Mouse (Mus musculus) embryonic facial prominence, embryonic 15.5 days (tissue): ENCODE results near the gene Styk1. TPM values are rescaled to one million over a fixed set of nuclear protein-coding genes. Genes with fewer than 3 reads are reported as not detected.

ENCODE experiments used
- ATAC-seq: fragments of 200-750 bp; cut with Nextera tagmentation; 2 replicates; pipeline ENCODE4 v1.8.0; 2017; ENCODE audit warnings: low read depth, moderate TSS enrichment; ENCODE audit not compliant: insufficient number of reproducible peaks, low FRiP score, low TSS enrichment
- H3K27ac ChIP-seq: fragments of 300-500 bp; sonication (generic); replicated peaks from 2 replicates; pipeline ENCODE4 v1.5.1; 2015; ENCODE audit warnings: mild to moderate bottlenecking, inconsistent platforms
- H3K27me3 ChIP-seq: fragments of 300-500 bp; sonication (generic); 2 replicates; pipeline ENCODE4 v1.6.1; 2015; ENCODE audit warnings: inconsistent platforms
- H3K36me3 ChIP-seq: fragments of 300-500 bp; sonication (generic); 2 replicates; pipeline ENCODE4 v1.6.1; 2015; ENCODE audit warnings: mild to moderate bottlenecking, inconsistent platforms
- H3K4me1 ChIP-seq: fragments of 300-500 bp; sonication (generic); 2 replicates; pipeline ENCODE4 v1.6.1; 2015; ENCODE audit warnings: inconsistent platforms
- H3K4me2 ChIP-seq: fragments of 300-500 bp; sonication (generic); replicated peaks from 2 replicates; pipeline ENCODE4 v1.6.1; 2015; ENCODE audit warnings: mild to moderate bottlenecking, inconsistent platforms
- H3K4me3 ChIP-seq: fragments of 300-500 bp; sonication (generic); replicated peaks from 2 replicates; pipeline ENCODE4 v1.5.1; 2015; ENCODE audit warnings: mild to moderate bottlenecking, inconsistent platforms
- H3K9ac ChIP-seq: fragments of 300-500 bp; sonication (generic); 2 replicates; pipeline ENCODE4 v1.6.1; 2015; ENCODE audit warnings: inconsistent platforms
- H3K9me3 ChIP-seq: fragments of 300-500 bp; sonication (generic); replicated peaks from 2 replicates; pipeline ENCODE4 v1.6.1; 2016; ENCODE audit warnings: inconsistent platforms
- WGBS: fragments of 180-500 bp; shearing (Covaris S2); methylation state at CpG from one replicate; pipeline ENCODE4 v1.1.7; 2015; 5-methylcytosine and 5-hydroxymethylcytosine counted together
- polyA plus RNA-seq: library from polyadenylated mRNA; unstranded; fragments of >200 nt; fragmentation: Nextera tagmentation; extraction: Ambion mirVana; gene quantifications from 2 replicates; pipeline ENCODE4 v1.2.1, GENCODE M21; 2015

The Styk1 gene
- polyA plus RNA-seq: 0.64 and 0.73 TPM in 2 replicates

DNA sequence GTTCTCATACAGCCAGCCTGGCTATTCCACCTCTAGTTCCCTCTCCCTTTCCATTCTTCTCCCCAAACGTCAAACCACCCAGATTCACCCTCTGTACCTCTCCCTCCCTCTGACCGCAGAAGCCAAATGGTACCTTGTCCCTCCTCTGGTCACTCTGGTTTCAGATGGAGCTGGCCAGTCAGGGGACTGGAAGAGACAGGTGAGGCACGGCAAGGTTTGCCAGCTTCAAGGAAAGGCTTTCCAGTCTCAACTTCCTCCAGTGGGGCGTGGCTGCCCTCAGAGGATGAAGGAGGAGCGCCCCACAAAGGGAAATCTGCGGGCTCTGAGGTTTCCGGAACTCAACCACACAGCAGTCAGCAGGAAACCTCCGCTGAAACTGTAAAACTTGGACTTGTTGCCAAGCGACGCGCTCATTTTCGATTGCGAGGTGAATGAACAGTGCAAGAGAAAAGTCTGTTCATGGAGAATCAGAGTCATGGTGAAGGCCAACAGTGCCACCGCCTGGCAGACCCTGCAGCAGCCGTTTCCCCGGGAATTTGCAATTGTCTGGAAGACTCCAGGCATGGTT is at the start of gene Styk1:
TSS of gene Styk1 (minus strand) at position 246 of the 568 bp plus-strand sequence.
- WGBS: under 1% methylated on average over 16 of the region's 16 CpGs
- no peak within 1 kb of the TSS for H3K27ac ChIP-seq
- no peak within 1 kb of the TSS for H3K9ac ChIP-seq

DNA sequence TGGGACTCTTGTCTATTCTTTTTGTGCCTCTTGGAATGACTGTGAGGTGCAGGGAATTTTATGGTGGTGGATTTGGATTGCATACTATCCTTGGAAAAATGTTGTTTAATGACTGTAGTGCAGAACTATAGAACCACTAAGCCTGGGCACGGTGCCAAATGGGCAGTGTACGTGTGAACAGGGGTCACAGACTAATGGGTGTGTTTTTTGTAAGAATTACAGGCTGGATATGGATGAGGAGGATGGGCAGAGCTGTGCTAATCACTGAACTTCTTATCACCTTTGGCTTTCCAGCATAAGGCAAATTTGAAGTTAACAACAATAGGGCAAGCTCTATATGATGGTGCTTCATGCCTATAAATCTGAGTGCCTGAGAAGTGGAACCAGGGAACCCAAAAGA is 49.6 kb upstream of the Styk1 start:
- no peak for ATAC-seq
- Histone ChIP-seq H3K27ac (0 out of 2 replicates have a peak overlapping the region, but pooled peaks have one; percentile 2), H3K9ac (no peak overlapping the region), H3K9me3 (no peaks in the 10 kb centered on the region), H3K4me1 (no peaks in the 10 kb centered on the region), H3K4me2 (no peak overlapping the region), H3K4me3 (no peak overlapping the region), H3K27me3 (no peaks in the 10 kb centered on the region), H3K36me3 (no peaks in the 10 kb centered on the region)
- 60% methylated on average over 2 of the region's 2 CpGs for WGBS

More for the DNA sequence above, at the start of gene Styk1:
- Histone ChIP-seq H3K4me3 (peak within 1 kb of the TSS; percentile 30), H3K9me3 (no peaks in the 10 kb centered on the region), H3K4me1 (no peaks in the 10 kb centered on the region), H3K36me3 (no peaks in the 10 kb centered on the region), H3K27me3 (no peaks in the 10 kb centered on the region), H3K4me2 (peak within 1 kb of the TSS; percentile 48)
- ATAC-seq: peak; percentile 73

DNA sequence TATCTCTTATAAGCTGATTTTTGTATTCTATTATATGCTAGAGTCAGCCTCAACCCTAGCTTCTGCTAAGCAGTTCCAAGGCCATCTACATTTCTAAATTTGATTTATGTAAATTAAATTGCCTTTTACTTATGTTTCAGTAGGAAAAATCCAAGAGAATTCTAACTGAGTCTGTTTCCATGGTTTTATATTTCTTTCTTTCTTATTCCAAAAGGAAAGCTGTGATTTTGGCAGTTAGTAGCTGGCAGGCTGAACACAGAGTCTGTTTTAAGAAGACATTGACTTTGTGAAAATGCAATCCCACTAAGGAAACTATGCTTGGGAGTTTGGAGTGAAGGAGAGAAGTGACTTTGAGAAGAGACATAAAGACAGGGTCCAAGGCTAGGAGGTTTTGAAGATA is 49.2 kb upstream of the Styk1 start:
- no peaks in the 10 kb centered on the region for H3K4me1 ChIP-seq
- H3K4me3 ChIP-seq: no peak overlapping the region
- no peak for ATAC-seq
- no peaks in the 10 kb centered on the region for H3K36me3 ChIP-seq
- H3K9me3 ChIP-seq: no peaks in the 10 kb centered on the region
- no peaks in the 10 kb centered on the region for H3K27me3 ChIP-seq
- no peak overlapping the region for H3K4me2 ChIP-seq
- no peak overlapping the region for H3K9ac ChIP-seq
- H3K27ac ChIP-seq: 0 out of 2 replicates have a peak overlapping the region, but pooled peaks have one; percentile 2

DNA sequence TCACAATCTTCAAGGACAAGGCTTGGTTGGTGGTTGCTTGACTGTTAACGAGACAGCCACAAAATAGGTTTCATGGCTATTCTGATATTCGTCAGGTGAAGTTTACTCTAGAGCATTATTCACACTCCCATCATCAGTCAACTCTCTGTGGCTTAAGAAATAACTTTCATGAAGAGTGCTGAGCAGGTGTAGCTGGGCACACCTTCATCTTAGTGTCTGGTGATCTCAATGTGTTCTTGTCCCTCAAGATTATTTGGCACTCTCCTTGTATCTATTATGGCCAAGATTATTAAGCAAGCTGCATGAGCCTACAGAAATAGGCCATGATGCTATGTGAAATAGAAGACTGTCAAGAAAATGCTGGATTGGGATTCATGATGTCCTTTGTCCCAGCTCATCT is 47.9 kb upstream of the Styk1 start:
- no peak overlapping the region for H3K4me2 ChIP-seq
- H3K27me3 ChIP-seq: no peaks in the 10 kb centered on the region
- no peaks in the 10 kb centered on the region for H3K36me3 ChIP-seq
- H3K9ac ChIP-seq: no peak overlapping the region
- no peaks in the 10 kb centered on the region for H3K4me1 ChIP-seq
- H3K27ac ChIP-seq: no peak overlapping the region
- ATAC-seq: no peak
- no peak overlapping the region for H3K4me3 ChIP-seq
- WGBS: 85% methylated on average over 2 of the region's 2 CpGs
- H3K9me3 ChIP-seq: no peaks in the 10 kb centered on the region

DNA sequence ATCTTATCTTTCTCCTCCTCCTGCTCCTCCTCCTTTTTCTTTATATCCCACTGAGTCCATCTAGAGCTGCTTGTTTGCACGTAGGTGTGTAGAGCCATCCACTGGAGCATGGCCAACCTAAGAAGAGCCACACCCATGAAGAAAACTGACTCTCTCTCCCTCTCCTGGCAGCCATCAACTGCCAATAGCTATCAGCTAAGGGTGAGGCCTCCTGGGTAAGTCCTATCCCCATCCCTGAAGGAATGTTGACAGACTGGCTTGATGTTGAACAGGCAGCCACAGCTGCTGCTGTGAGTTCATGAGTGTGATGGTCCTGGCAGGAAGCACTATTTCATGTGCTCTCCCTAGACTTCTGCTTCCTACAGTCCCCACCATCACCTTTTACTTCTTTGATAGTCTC is 43.3 kb upstream of the Styk1 start:
- H3K4me2 ChIP-seq: no peak overlapping the region
- H3K36me3 ChIP-seq: no peaks in the 10 kb centered on the region
- H3K9ac ChIP-seq: no peak overlapping the region
- no peak overlapping the region for H3K4me3 ChIP-seq
- H3K27ac ChIP-seq: no peak overlapping the region
- no peaks in the 10 kb centered on the region for H3K9me3 ChIP-seq
- H3K27me3 ChIP-seq: no peaks in the 10 kb centered on the region
- WGBS: 54% methylated on average over 1 of the region's 1 CpGs
- no peaks in the 10 kb centered on the region for H3K4me1 ChIP-seq
- ATAC-seq: no peak

DNA sequence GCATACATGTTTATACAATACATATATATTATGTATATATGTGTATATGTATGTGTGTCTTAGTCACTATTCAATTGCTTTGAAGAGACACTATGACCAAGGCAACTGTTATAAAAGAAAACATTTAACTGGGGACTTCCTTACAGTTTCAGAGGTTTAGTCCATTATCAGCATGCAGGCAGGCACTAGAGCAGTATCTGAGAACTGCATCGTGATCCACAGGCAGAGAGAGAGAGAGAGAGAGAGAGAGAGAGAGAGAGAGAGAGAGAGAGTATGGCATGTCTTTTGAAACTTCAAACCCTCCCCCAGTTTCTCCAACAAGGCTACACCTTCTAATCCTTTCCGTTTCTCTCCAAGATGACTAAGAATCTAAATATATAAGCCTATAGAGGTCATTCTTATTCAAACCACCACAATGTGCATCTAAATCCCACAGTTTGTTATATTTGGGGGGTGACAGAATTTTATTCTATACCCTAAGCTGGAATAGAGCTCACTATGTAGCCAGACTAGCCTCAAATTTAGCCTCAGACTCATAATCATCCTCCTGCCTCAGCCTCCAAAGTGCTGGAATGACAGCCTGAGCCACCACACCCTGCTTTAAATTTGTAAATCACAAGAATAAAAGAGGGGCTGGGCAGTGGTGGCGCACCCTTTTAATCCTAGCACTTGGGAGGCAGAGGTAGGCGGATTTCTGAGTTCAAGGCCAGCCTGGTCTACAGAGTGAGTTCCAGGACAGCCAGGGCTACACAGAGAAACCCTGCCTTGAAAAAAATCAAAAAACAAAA is 40.7 kb upstream of the Styk1 start:
- no peaks in the 10 kb centered on the region for H3K4me1 ChIP-seq
- 77% methylated on average over 4 of the region's 4 CpGs for WGBS
- ATAC-seq: no peak

DNA sequence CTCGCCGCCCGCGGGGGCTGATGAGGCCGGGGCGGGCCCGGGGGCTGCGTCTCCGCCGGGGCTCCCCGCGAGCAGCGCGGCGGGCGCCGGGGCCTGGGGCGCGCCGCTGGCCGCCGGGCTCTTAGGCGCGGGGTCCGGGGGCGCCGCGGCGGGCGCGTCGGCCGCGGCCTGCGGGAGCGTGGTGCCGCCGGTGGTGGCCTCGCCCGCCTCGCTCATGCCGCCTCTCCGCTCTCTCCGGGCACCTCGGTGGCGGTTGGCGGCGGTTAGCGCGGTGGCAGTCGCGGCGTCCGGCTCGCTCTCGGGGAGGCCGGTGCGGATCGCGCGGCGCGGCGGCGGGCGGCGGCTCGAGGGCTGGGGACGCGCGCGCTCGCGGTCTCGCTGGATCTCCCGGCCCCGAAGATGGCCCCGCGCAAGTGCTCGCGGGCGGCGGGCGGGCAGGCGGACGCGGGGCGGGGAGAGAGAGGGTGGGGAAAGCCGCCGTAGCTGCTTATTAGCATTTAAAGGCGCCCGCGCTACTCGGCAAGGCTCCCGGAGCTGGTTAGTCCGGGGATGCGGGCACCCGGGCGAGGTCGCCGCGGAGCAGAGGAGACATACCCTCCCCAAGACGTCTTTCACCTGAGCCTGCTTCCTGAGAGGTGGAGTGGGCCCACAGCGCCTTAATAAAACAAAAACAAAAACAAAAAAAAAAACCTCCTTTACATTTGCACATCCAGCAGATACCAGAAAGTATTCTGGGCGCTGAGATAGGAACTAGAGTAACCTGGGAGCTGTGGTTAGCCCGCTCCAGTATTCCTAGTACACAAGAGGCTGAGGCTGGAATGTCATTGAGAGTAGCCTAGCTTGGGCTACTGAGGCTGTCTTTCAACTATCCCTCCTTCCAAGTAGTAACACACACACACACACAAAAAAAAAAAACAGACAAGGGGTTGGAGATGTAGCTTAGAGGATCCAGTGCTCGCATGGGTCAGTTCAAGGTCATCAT is 34.9 kb upstream of the Styk1 start, which contains the start of gene Ybx3:
TSS of gene Ybx3 (minus strand) at position 437 of the 982 bp plus-strand sequence.
- peak within 1 kb of the TSS; percentile 76 for H3K4me3 ChIP-seq
- WGBS: under 1% methylated on average over 52 of the region's 107 CpGs
- H3K36me3 ChIP-seq: no peaks in the 10 kb centered on the region
- peak within 1 kb of the TSS; percentile 85 for H3K9ac ChIP-seq
- peaks cover 26% of the 10 kb centered on the region for H3K4me1 ChIP-seq
- peak within 1 kb of the TSS; percentile 77 for H3K4me2 ChIP-seq
- no peaks in the 10 kb centered on the region for H3K27me3 ChIP-seq
- H3K9me3 ChIP-seq: no peaks in the 10 kb centered on the region
- ATAC-seq: peak; percentile 89
- peak within 1 kb of the TSS; percentile 93 for H3K27ac ChIP-seq

More for the DNA sequence above, 40.7 kb upstream of the Styk1 start:
- Histone ChIP-seq H3K27ac (no peak overlapping the region), H3K4me3 (no peak overlapping the region), H3K36me3 (no peaks in the 10 kb centered on the region), H3K4me2 (no peak overlapping the region), H3K9ac (no peak overlapping the region), H3K27me3 (no peaks in the 10 kb centered on the region), H3K9me3 (no peaks in the 10 kb centered on the region)

DNA sequence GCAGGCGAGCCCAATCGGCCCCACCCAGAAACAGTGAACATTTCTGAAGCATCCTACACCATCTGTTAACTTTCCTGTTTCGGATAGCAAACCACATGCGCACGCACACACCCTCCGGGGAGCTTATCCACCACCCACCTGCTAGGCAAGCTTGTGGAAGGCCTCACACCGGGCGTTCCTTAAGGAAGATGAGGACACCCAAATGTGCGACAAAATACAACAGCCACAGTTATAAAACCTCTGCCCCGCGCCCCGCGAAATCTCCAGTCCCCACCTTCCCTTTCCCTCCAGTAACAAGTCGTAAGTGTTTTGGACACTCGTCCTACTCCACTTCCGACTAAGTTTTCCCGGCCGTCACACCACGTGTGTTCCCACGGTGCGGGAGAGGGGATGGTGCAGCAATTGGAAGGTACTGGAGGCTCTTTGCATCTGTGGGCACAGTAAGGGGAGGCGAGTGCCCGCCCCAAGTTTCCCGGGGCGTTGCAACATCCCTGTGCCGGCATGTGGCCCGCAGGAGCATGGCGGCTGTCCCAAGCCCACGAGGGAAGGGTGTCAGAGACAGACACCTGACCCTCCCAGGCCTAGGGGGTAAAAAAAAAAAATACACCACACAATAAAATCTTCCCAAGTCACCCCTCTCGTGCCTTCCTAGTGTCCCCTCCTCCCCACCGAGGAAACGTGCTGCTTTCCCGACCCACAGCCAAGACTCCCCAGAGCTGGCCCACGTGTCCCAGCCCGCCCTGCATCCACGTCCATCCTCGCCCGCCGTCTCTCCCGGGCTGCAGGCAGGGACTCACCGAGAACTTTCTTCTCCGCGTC is 34.0 kb upstream of the Styk1 start:
- Histone ChIP-seq H3K9ac (peak overlapping the region; percentile 85), H3K27me3 (no peaks in the 10 kb centered on the region), H3K4me2 (peak overlapping the region; percentile 77), H3K4me3 (peak overlapping the region; percentile 76), H3K36me3 (no peaks in the 10 kb centered on the region), H3K4me1 (peaks cover 32% of the 10 kb centered on the region), H3K27ac (peak overlapping the region; percentile 93), H3K9me3 (no peaks in the 10 kb centered on the region)
- WGBS: under 1% methylated on average over 43 of the region's 43 CpGs
- ATAC-seq: peak; percentile 67

DNA sequence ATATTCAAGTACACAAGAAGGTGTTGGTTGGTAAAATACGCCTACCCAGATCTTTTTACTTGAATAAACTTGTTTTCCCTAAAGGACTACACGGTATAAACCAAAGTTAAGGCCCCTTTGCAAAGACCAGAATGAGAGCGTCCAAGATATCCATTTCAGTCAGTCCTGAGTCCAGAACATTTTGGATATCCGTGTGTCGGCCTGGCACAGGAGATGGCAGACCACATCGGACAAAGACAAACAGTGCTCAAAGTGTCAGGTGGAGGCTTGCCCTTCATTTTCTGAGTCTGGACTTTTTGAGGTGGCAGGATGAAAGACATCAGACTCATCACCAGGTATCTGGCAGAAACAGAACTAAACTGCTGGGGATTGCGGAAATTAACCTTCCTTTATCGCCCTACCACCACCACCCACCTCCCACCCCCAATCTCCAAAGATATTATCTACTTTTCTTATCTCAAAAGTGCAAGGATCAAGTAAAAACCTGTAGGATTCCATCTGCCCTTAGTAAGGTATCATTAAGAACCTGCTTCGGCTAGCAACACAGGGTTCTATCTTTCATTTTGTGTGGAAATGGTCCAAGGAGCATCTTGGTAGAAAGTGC is 33.1 kb upstream of the Styk1 start:
- H3K4me1 ChIP-seq: peaks cover 39% of the 10 kb centered on the region
- H3K4me2 ChIP-seq: peak overlapping the region; percentile 77
- 0 out of 2 replicates have a peak overlapping the region, but pooled peaks have one; percentile 85 for H3K9ac ChIP-seq
- no peaks in the 10 kb centered on the region for H3K9me3 ChIP-seq
- peak overlapping the region; percentile 93 for H3K27ac ChIP-seq
- H3K36me3 ChIP-seq: no peaks in the 10 kb centered on the region
- ATAC-seq: no peak
- peak overlapping the region; percentile 76 for H3K4me3 ChIP-seq
- 44% methylated on average over 9 of the region's 9 CpGs for WGBS
- H3K27me3 ChIP-seq: no peaks in the 10 kb centered on the region

DNA sequence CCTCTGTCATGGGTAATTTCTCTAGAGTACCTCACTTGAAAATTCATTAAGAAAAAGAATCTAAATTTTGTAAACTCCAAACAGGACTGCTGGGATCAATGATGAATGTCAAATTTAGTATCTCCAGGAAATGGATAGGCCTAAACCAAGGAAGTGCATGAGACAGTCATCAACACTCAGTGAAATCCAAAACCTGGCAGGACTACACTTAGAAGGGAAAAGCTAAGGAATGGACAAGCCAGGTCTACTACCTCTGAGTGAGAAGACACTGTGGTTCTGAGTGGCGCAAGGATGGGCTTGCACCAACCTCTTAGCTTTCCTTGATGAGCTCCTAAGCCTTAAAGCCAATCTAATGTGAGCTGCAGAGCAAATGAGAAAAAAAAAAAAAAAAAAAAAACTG is 32.1 kb upstream of the Styk1 start:
- Histone ChIP-seq H3K27ac (no peak overlapping the region), H3K4me1 (peaks cover 39% of the 10 kb centered on the region), H3K9ac (no peak overlapping the region), H3K27me3 (no peaks in the 10 kb centered on the region), H3K4me2 (no peak overlapping the region; the same call in 1 of the 2 replicates), H3K36me3 (0 out of 2 replicates have a peak, but pooled peaks cover 3% of the 10 kb centered on the region), H3K4me3 (no peak overlapping the region), H3K9me3 (no peaks in the 10 kb centered on the region)
- 84% methylated on average over 1 of the region's 1 CpGs for WGBS
- ATAC-seq: no peak
